In the genomic region with DNA sequence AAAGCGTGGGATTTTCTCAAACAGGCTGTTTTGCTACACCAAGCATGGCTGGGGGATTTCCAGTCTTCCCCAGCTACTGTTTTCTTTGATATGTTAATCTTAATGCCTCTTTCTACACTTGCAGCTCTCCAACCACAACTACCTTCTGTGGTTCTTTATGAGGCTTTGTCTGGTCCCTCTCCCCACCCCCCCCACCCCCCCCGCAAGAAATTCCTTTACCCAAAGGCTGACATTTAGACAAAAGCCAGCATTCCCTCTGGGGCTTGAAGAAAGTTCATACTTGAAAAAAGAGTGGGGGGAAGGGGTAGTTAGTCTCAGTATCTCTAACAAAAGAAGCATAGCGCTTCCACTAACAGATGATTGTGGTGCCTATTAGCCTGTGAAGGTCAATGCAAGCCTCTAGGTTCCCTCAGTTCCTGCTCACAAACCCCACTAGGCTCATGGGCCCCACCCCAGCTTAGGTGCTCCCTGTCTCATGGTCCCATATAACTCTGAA, we compare ENCODE assay signal across 12 mouse cellular contexts. TPM values are rescaled to one million over a fixed set of nuclear protein-coding genes. Genes with fewer than 3 reads are reported as not detected.
DNase-seq lines count a peak whose midpoint lies in the region; TF ChIP-seq lines count a peak whose summit lies in the region.
"Had no signal": no experiment of that assay in that cellular context is flagged by ENCODE, and none has a peak within 500 bp of the region (broad histone marks: within the 10 kb centered on the region; RNA-seq: fewer than 3 reads in every experiment).

No protein-coding gene starts in this region.

- H3K27me3 ChIP-seq in thymus, adult 2 months (ENCODE audit: control insufficient read depth, insufficient read depth, low read length) = no peaks in the 10 kb centered on the region
- H3K27me3 ChIP-seq: limb, embryonic 13.5 days had no signal

- TF ChIP-seq CTCF in thymus, adult 2 months (IDR thresholded peaks at IDR 0.05; ENCODE audit: borderline replicate concordance, control insufficient read depth, extremely low read depth, insufficient read depth, low read length, poor library complexity) = no peak

- 0 out of 2 replicates have a peak, but pooled peaks cover 2% of the 10 kb centered on the region for H3K4me1 ChIP-seq in thymus, adult 2 months (replicated peaks; ENCODE audit: control insufficient read depth, insufficient read depth, low read length)
- H3K4me1 ChIP-seq: limb, embryonic 13.5 days had no signal

- no peaks in the 10 kb centered on the region for H3K36me3 ChIP-seq in thymus, adult 2 months (ENCODE audit: control insufficient read depth, insufficient read depth, low read length)
- H3K36me3 ChIP-seq: limb, embryonic 13.5 days had no signal

- no peak overlapping the region for H3K4me3 ChIP-seq in thymus, adult 2 months (ENCODE audit: control insufficient read depth, insufficient read depth, low read length)
- H3K4me3 ChIP-seq: limb, embryonic 13.5 days had no signal

- 12% methylated on average over 2 of the region's 3 CpGs for WGBS in thymus, adult 2 months

- no peak overlapping the region for H3K27ac ChIP-seq in thymus, adult 2 months (ENCODE audit: control insufficient read depth, insufficient read depth, low read length)
- H3K27ac ChIP-seq: limb, embryonic 13.5 days had no signal

- intact Hi-C loops in gastrocnemius, postnatal 14 days (cut with DNase I; ENCODE audit: low total_unique reads) = no loop called here

- peak; percentile 47 for DNase-seq in CD4-positive, CD25-positive, alpha-beta regulatory T cell, adult 2 months (ENCODE audit: low read depth, low spot score)
- peak; percentile 79 for DNase-seq in ES-CJ7 (ENCODE audit: low read depth, low spot score)
- DNase-seq in embryo, embryonic 9.5 days (ENCODE audit: extremely low spot score) = peak; percentile 36
- peak; percentile 50 for DNase-seq in mesoderm, embryonic 11.5 days (ENCODE audit: low read depth, low spot score)
- DNase-seq in gastrocnemius, postnatal 14 days = no peak
- DNase-seq in thymus, adult 2 months = no peak
- DNase-seq in kidney, adult 18-20 months = no peak
- DNase-seq: cerebellum, adult 9-11 months; kidney, adult 8-10 months; lung, adult 2 months; thymus, postnatal 4 days had no signal

- TF ChIP-seq POLR2A in thymus, adult 2 months (IDR thresholded peaks at IDR 0.05; ENCODE audit: control insufficient read depth, extremely low read depth, insufficient read depth, low read length, poor library complexity) = no peak

RNA-seq across cellular contexts. Expression of a gene that starts 50.9 kb away (rescaled TPM):
- 10 to 100 TPM; 23.7 to 25.9 TPM for total RNA-seq in gastrocnemius, postnatal 14 days (2021)
- 7.9 and 8.1 TPM in 2 replicates for polyA plus RNA-seq in thymus, adult 2 months (2012; rRNA removed)

Comparison
In these comparisons a context has a peak if more than half of its experiments do, and no peak if none do; other contexts are left out.
1. DNase-seq: peak in CD4-positive, CD25-positive, alpha-beta regulatory T cell, adult 2 months (single experiment), ES-CJ7 (single experiment), embryo, embryonic 9.5 days (single experiment) and mesoderm, embryonic 11.5 days (single experiment); none in gastrocnemius, postnatal 14 days (single experiment), thymus, adult 2 months (single experiment) and kidney, adult 18-20 months (single experiment).